In the genomic region with DNA sequence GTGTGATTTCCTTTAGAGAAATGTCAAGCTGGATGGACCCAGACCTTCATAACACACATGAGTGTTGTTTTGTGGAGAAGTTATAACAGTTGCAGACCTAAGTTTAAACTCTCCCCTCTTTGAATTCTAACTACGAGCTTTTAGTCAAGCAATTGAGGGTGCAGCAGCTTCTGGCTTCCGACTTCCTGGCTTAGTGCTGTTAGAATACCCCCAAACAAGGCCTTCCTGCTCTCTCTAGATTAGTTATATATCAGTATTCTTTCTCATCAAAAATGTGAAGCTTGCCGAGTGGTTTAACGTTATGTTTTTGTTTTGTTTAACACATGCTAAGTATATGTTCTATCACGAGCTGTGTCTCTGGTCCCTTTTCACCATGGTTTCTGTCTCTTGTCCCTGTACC, we compare ENCODE assay signal across 10 mouse cellular contexts. TPM values are rescaled to one million over a fixed set of nuclear protein-coding genes. Genes with fewer than 3 reads are reported as not detected.
DNase-seq lines count a peak whose midpoint lies in the region; ATAC-seq and TF ChIP-seq lines count a peak whose summit lies in the region.
"Had no signal": no experiment of that assay in that cellular context is flagged by ENCODE, and none has a peak within 500 bp of the region (broad histone marks: within the 10 kb centered on the region; RNA-seq: fewer than 3 reads in every experiment).

No protein-coding gene starts in this region.

- DNase-seq in kidney, postnatal 0 days (ENCODE audit: low spot score): no peak
- no peak for DNase-seq in kidney, postnatal 36 days
- peak; percentile 47 for DNase-seq in CD4-positive, CD25-positive, alpha-beta regulatory T cell, adult 2 months (ENCODE audit: low read depth, low spot score)
- DNase-seq in CD8-positive naive resting alpha-beta T cell, adult 2 months (ENCODE audit: low read depth in 2 of 2, low spot score in 2 of 2): peak; percentile 11 to 22
- no peak for DNase-seq in cerebellum, adult 11-12 months
- no peak for DNase-seq in left cerebral cortex, postnatal 25 days (ENCODE audit: low spot score in 2 of 2)
- DNase-seq: adrenal gland, adult 8-10 months had no signal

- TF ChIP-seq CTCF in kidney, postnatal 0 days (IDR thresholded peaks at IDR 0.05; ENCODE audit: low read depth): no peak

- H3K4me1 ChIP-seq in kidney, postnatal 0 days (replicated peaks; ENCODE audit: insufficient read depth, low read length): peaks cover 39% of the 10 kb centered on the region
- H3K4me1 ChIP-seq in limb, embryonic 12.5 days (replicated peaks): peaks cover 47% of the 10 kb centered on the region

- H3K9ac ChIP-seq in kidney, postnatal 0 days (ENCODE audit: low read depth, low read length): no peak overlapping the region
- 0 out of 2 replicates have a peak overlapping the region, but pooled peaks have one; percentile 23 for H3K9ac ChIP-seq in limb, embryonic 12.5 days (replicated peaks)

- WGBS in kidney, postnatal 0 days: 56% methylated on average over 5 of the region's 5 CpGs
- WGBS in limb, embryonic 12.5 days: 45% methylated on average over 5 of the region's 5 CpGs

- no peaks in the 10 kb centered on the region for H3K36me3 ChIP-seq in kidney, postnatal 0 days (ENCODE audit: insufficient read depth, low read length)
- H3K36me3 ChIP-seq in limb, embryonic 12.5 days: peaks cover 11% of the 10 kb centered on the region; the same call in 1 of the 2 replicates

- H3K4me2 ChIP-seq in kidney, postnatal 0 days (ENCODE audit: low read length): no peak overlapping the region
- 0 out of 2 replicates have a peak overlapping the region, but pooled peaks have one; percentile 1 for H3K4me2 ChIP-seq in limb, embryonic 12.5 days

- ATAC-seq in kidney, postnatal 0 days (replicated peaks; ENCODE audit: low FRiP score, low read depth): no peak
- no peak for ATAC-seq in limb, embryonic 12.5 days (ENCODE audit: insufficient number of reproducible peaks, insufficient read depth, low FRiP score, low TSS enrichment, low read depth)
- ATAC-seq: forebrain, embryonic 16.5 days had no signal

- intact Hi-C loops in left cerebral cortex, postnatal 25 days (cut with DNase I): no loop called here

- no peak overlapping the region for H3K4me3 ChIP-seq in kidney, postnatal 0 days (replicated peaks; ENCODE audit: low read depth, low read length)
- no peak overlapping the region for H3K4me3 ChIP-seq in limb, embryonic 12.5 days (replicated peaks)

- no peaks in the 10 kb centered on the region for H3K27me3 ChIP-seq in kidney, postnatal 0 days (ENCODE audit: insufficient read depth, low read length)
- no peaks in the 10 kb centered on the region for H3K27me3 ChIP-seq in limb, embryonic 12.5 days

- H3K9me3 ChIP-seq in kidney, postnatal 0 days (replicated peaks; ENCODE audit: low read length): no peaks in the 10 kb centered on the region
- no peaks in the 10 kb centered on the region for H3K9me3 ChIP-seq in limb, embryonic 12.5 days

- H3K27ac ChIP-seq in kidney, postnatal 0 days: peak overlapping the region; percentile 15; the same call in 1 of the 2 replicates
- 0 out of 2 replicates have a peak overlapping the region, but pooled peaks have one; percentile 12 for H3K27ac ChIP-seq in limb, embryonic 12.5 days
- H3K27ac ChIP-seq: macrophage had no signal

RNA-seq across cellular contexts. Expression of a gene that starts 56.9 kb away (rescaled TPM):
- 32.9 and 39.5 TPM in 2 replicates for polyA plus RNA-seq in kidney, postnatal 0 days (2015; fragmentation: Nextera tagmentation; extraction: Ambion mirVana)
- 39.4 and 40.3 TPM in 2 replicates for polyA plus RNA-seq in limb, embryonic 12.5 days (2016; fragmentation: Nextera tagmentation; extraction: Ambion mirVana)
- total RNA-seq in left cerebral cortex, postnatal 25 days (2021): 1 to 10 TPM; 5.9 to 6.0 TPM

Comparison
In these comparisons a context has a peak if more than half of its experiments do, and no peak if none do; other contexts are left out.
1. DNase-seq: peak in CD4-positive, CD25-positive, alpha-beta regulatory T cell, adult 2 months (single experiment) and CD8-positive naive resting alpha-beta T cell, adult 2 months (2 of 2); none in kidney, postnatal 0 days (single experiment), kidney, postnatal 36 days (0 of 2), cerebellum, adult 11-12 months (single experiment) and left cerebral cortex, postnatal 25 days (0 of 2).